Mouse (Mus musculus) erythroblast, embryonic 14.5 days (primary cell): ENCODE data around the gene Fmo9. TPM values are rescaled to one million over a fixed set of nuclear protein-coding genes. Genes with fewer than 3 reads are reported as not detected.

ENCODE experiments used
- H3K27me3 ChIP-seq: 2 replicates; pipeline ENCODE4 v1.6.1; 2012; ENCODE audit warnings: inconsistent platforms; ENCODE audit not compliant: control insufficient read depth
- H3K36me3 ChIP-seq: 2 replicates; pipeline ENCODE4 v1.6.1; 2012; ENCODE audit warnings: mild to moderate bottlenecking, inconsistent platforms; ENCODE audit not compliant: control insufficient read depth
- H3K4me1 ChIP-seq: 2 replicates; pipeline ENCODE4 v1.6.1; 2012; ENCODE audit warnings: inconsistent platforms; ENCODE audit not compliant: control insufficient read depth
- H3K4me3 ChIP-seq: replicated peaks from 2 replicates; pipeline ENCODE3; 2012; ENCODE audit warnings: moderate library complexity, mild to moderate bottlenecking, inconsistent platforms
- H3K9me3 ChIP-seq: 2 replicates; pipeline ENCODE4 v1.6.1; 2012; ENCODE audit warnings: low read length, inconsistent platforms, mixed read lengths; ENCODE audit not compliant: control insufficient read depth
- GATA1 ChIP-seq: IDR thresholded peaks from 2 replicates; pipeline ENCODE4 v1.6.1; 2012; ENCODE audit warnings: low read length, inconsistent platforms, mixed read lengths
- TAL1 ChIP-seq: IDR thresholded peaks from 3 replicates; pipeline ENCODE4 v1.6.1; 2012; ENCODE audit warnings: low read length, inconsistent platforms, mixed read lengths
- polyA plus RNA-seq: library from polyadenylated mRNA; stranded (reverse); fragments of >175 nt; gene quantifications from 2 replicates; pipeline ENCODE4 v1.2.3, GENCODE M21; 2012

Gene Fmo9
- polyA plus RNA-seq: 0.02 TPM in 1 of 2 replicates, not detected in the other

- H3K4me3 ChIP-seq: no peak within 1 kb of the TSS
- H3K27me3 ChIP-seq: no peaks in the 10 kb centered on the region
- H3K4me1 ChIP-seq: no peaks in the 10 kb centered on the region
- H3K9me3 ChIP-seq: peaks cover 4% of the 10 kb centered on the region; the same call in 1 of the 2 replicates
- no peak for TF ChIP-seq GATA1
- no peak for TF ChIP-seq TAL1
- no peaks in the 10 kb centered on the region for H3K36me3 ChIP-seq
Measured at GRCm38 (mm10) chr1:166681745-166682144, at the start of gene Fmo9. Fmo9 (minus strand) TSS chr1:166681845.

GRCm38 (mm10) chr1:166730886-166731285 is 49.2 kb upstream of the Fmo9 start:
- no peaks in the 10 kb centered on the region for H3K9me3 ChIP-seq
- H3K4me3 ChIP-seq: no peak overlapping the region
- TF ChIP-seq GATA1: no peak
- no peak for TF ChIP-seq TAL1
- H3K4me1 ChIP-seq: no peaks in the 10 kb centered on the region
- H3K27me3 ChIP-seq: no peaks in the 10 kb centered on the region
- no peaks in the 10 kb centered on the region for H3K36me3 ChIP-seq

GRCm38 (mm10) chr1:166730215-166730614 is 48.6 kb upstream of the Fmo9 start:
- no peaks in the 10 kb centered on the region for H3K36me3 ChIP-seq
- H3K27me3 ChIP-seq: no peaks in the 10 kb centered on the region
- no peak overlapping the region for H3K4me3 ChIP-seq
- H3K4me1 ChIP-seq: no peaks in the 10 kb centered on the region
- H3K9me3 ChIP-seq: no peaks in the 10 kb centered on the region
- TF ChIP-seq GATA1: no peak
- no peak for TF ChIP-seq TAL1

- H3K27me3 ChIP-seq: no peaks in the 10 kb centered on the region
- no peaks in the 10 kb centered on the region for H3K4me1 ChIP-seq
- H3K36me3 ChIP-seq: no peaks in the 10 kb centered on the region
- H3K9me3 ChIP-seq: peaks cover 4% of the 10 kb centered on the region
- TF ChIP-seq TAL1 (no peak), GATA1 (no peak)
- no peak overlapping the region for H3K4me3 ChIP-seq
Measured at GRCm38 (mm10) chr1:166710861-166711260, 29.2 kb upstream of the Fmo9 start.

GRCm38 (mm10) chr1:166702270-166702912 is 20.7 kb upstream of the Fmo9 start:
- H3K4me3 ChIP-seq: no peak overlapping the region
- peaks cover 6% of the 10 kb centered on the region; the same call in 1 of the 2 replicates for H3K9me3 ChIP-seq
- H3K4me1 ChIP-seq: no peaks in the 10 kb centered on the region
- TF ChIP-seq GATA1 (no peak), TAL1 (no peak)
- no peaks in the 10 kb centered on the region for H3K27me3 ChIP-seq
- H3K36me3 ChIP-seq: no peaks in the 10 kb centered on the region

GRCm38 (mm10) chr1:166669264-166669663 is 12.4 kb downstream of the Fmo9 start:
- Histone ChIP-seq H3K36me3 (no peaks in the 10 kb centered on the region), H3K9me3 (peaks cover 5% of the 10 kb centered on the region; the same call in 1 of the 2 replicates), H3K4me1 (no peaks in the 10 kb centered on the region), H3K4me3 (no peak overlapping the region), H3K27me3 (no peaks in the 10 kb centered on the region)
- TF ChIP-seq GATA1 (no peak), TAL1 (no peak)

- peaks cover 2% of the 10 kb centered on the region for H3K9me3 ChIP-seq
- TF ChIP-seq TAL1: no peak
- TF ChIP-seq GATA1: no peak
Measured at GRCm38 (mm10) chr1:166660800-166661199, 20.8 kb downstream of the Fmo9 start.

GRCm38 (mm10) chr1:166647593-166647992 is 34.1 kb downstream of the Fmo9 start, which contains the start of gene Gm4847:
Gm4847 (minus strand) TSS chr1:166647693.
- H3K36me3 ChIP-seq: no peaks in the 10 kb centered on the region
- H3K27me3 ChIP-seq: no peaks in the 10 kb centered on the region
- no peaks in the 10 kb centered on the region for H3K4me1 ChIP-seq
- peaks cover 16% of the 10 kb centered on the region for H3K9me3 ChIP-seq
- no peak within 1 kb of the TSS for H3K4me3 ChIP-seq
- TF ChIP-seq TAL1 (no peak), GATA1 (no peak)

More at GRCm38 (mm10) chr1:166660800-166661199, 20.8 kb downstream of the Fmo9 start:
- H3K4me1 ChIP-seq: no peaks in the 10 kb centered on the region
- H3K36me3 ChIP-seq: no peaks in the 10 kb centered on the region
- H3K27me3 ChIP-seq: no peaks in the 10 kb centered on the region
- no peak overlapping the region for H3K4me3 ChIP-seq

Other genes with a start within 250 kb of the Fmo9 start
- gene Gm4846, start 184.3 kb downstream of the Fmo9 start, polyA plus RNA-seq: not detected in 2 replicates
- not detected in 2 replicates for gene Gm4847, start 34.2 kb downstream of the Fmo9 start, polyA plus RNA-seq